Mouse (Mus musculus) hindbrain, embryonic 11.5 days (tissue): ENCODE measurements around the gene Trmt10a. TPM values are rescaled to one million over a fixed set of nuclear protein-coding genes. Genes with fewer than 3 reads are reported as not detected.
"Not testable (repeated sequence)": the region's sequence is repeated elsewhere in the genome, so short reads cannot be mapped to it uniquely, and the experiment has no call there.

Experiments
- ATAC-seq: fragments of 200-750 bp; cut with Nextera tagmentation; 2 replicates; pipeline ENCODE4 v1.8.0; 2017; ENCODE audit warnings: mild to moderate bottlenecking, moderate TSS enrichment, moderate library complexity; ENCODE audit not compliant: low FRiP score
- DNase-seq: peaks from one replicate; pipeline ENCODE4 v3.0.0-alpha.2; 2015; ENCODE audit warnings: low spot score
- H3K27ac ChIP-seq: fragments of 300-500 bp; sonication (generic); 2 replicates; pipeline ENCODE4 v1.5.1; 2014; ENCODE audit warnings: mild to moderate bottlenecking, low read depth, low read length
- H3K27me3 ChIP-seq: fragments of 300-500 bp; sonication (generic); 2 replicates; pipeline ENCODE4 v1.6.1; 2014; ENCODE audit warnings: mild to moderate bottlenecking, low read length, moderate library complexity, mixed read lengths; ENCODE audit not compliant: control insufficient read depth, insufficient read depth
- H3K36me3 ChIP-seq: fragments of 300-500 bp; sonication (generic); 2 replicates; pipeline ENCODE4 v1.6.1; 2014; ENCODE audit warnings: mild to moderate bottlenecking, low read length, moderate library complexity, mixed read lengths; ENCODE audit not compliant: control insufficient read depth, insufficient read depth
- H3K4me1 ChIP-seq: fragments of 300-500 bp; sonication (generic); replicated peaks from 2 replicates; pipeline ENCODE4 v1.6.1; 2014; ENCODE audit warnings: low read length, mixed read lengths; ENCODE audit not compliant: control insufficient read depth, insufficient read depth
- H3K4me2 ChIP-seq: fragments of 300-500 bp; sonication (generic); replicated peaks from 2 replicates; pipeline ENCODE4 v1.6.1; 2014; ENCODE audit warnings: mild to moderate bottlenecking, low read depth, low read length
- H3K4me3 ChIP-seq: fragments of 300-500 bp; sonication (generic); 2 replicates; pipeline ENCODE4 v1.5.1; 2014; ENCODE audit warnings: low read depth, low read length
- H3K9ac ChIP-seq: fragments of 300-500 bp; sonication (generic); 2 replicates; pipeline ENCODE4 v1.6.1; 2014; ENCODE audit warnings: low read depth, low read length
- H3K9me3 ChIP-seq: fragments of 300-500 bp; sonication (generic); 2 replicates; pipeline ENCODE4 v1.6.1; 2016; ENCODE audit warnings: low read length; ENCODE audit not compliant: control insufficient read depth
- WGBS: fragments of 180-500 bp; shearing (Covaris S2); extraction: QIAGEN DNeasy Blood & Tissue Kit; methylation state at CpG from one replicate; pipeline ENCODE4 v1.1.7; 2014; 5-methylcytosine and 5-hydroxymethylcytosine counted together
- polyA plus RNA-seq: library from polyadenylated mRNA; unstranded; fragments of >200 nt; fragmentation: Nextera tagmentation; extraction: Ambion mirVana; gene quantifications from 2 replicates; pipeline ENCODE4 v1.2.1, GENCODE M21; 2014

Gene Trmt10a
- polyA plus RNA-seq, 1 experiment from 2014 or later: 12.4 TPM

- Histone ChIP-seq H3K9ac (no peak overlapping the region), H3K27me3 (no peaks in the 10 kb centered on the region), H3K9me3 (no peaks in the 10 kb centered on the region), H3K4me1 (no peaks in the 10 kb centered on the region), H3K36me3 (no peaks in the 10 kb centered on the region), H3K4me3 (no peak overlapping the region), H3K4me2 (no peak overlapping the region), H3K27ac (no peak overlapping the region)
- peak; percentile 49; the same call in 1 of the 2 replicates for ATAC-seq
- 56% methylated on average over 1 of the region's 1 CpGs for WGBS
- no peak for DNase-seq
Observed at GRCm38 (mm10) chr3:138130692-138131091, 12.6 kb upstream of the Trmt10a start.

GRCm38 (mm10) chr3:138131168-138131567 lies 12.1 kb upstream of the Trmt10a start:
- no peak for DNase-seq
- no peaks in the 10 kb centered on the region for H3K9me3 ChIP-seq
- no peaks in the 10 kb centered on the region for H3K4me1 ChIP-seq
- H3K27me3 ChIP-seq: no peaks in the 10 kb centered on the region
- no peaks in the 10 kb centered on the region for H3K36me3 ChIP-seq
- H3K27ac ChIP-seq: no peak overlapping the region
- no peak overlapping the region for H3K9ac ChIP-seq
- no peak overlapping the region for H3K4me2 ChIP-seq
- no peak for ATAC-seq
- no peak overlapping the region for H3K4me3 ChIP-seq
- 61% methylated on average over 9 of the region's 9 CpGs for WGBS

- DNase-seq (no peak), ATAC-seq (no peak)
- Histone ChIP-seq H3K4me2 (no peak overlapping the region), H3K9me3 (no peaks in the 10 kb centered on the region), H3K27me3 (no peaks in the 10 kb centered on the region), H3K36me3 (no peaks in the 10 kb centered on the region), H3K27ac (no peak overlapping the region), H3K4me1 (no peaks in the 10 kb centered on the region), H3K9ac (no peak overlapping the region), H3K4me3 (no peak overlapping the region)
- WGBS: 91% methylated on average over 8 of the region's 8 CpGs
Observed at GRCm38 (mm10) chr3:138133463-138133862, 9.8 kb upstream of the Trmt10a start.

GRCm38 (mm10) chr3:138133916-138134315 lies 9.3 kb upstream of the Trmt10a start:
- Histone ChIP-seq H3K27me3 (no peaks in the 10 kb centered on the region), H3K4me2 (no peak overlapping the region), H3K36me3 (no peaks in the 10 kb centered on the region), H3K9me3 (no peaks in the 10 kb centered on the region), H3K9ac (no peak overlapping the region), H3K27ac (no peak overlapping the region), H3K4me1 (no peaks in the 10 kb centered on the region), H3K4me3 (no peak overlapping the region)
- WGBS: 85% methylated on average over 11 of the region's 11 CpGs
- DNase-seq: no peak
- no peak for ATAC-seq

- Histone ChIP-seq H3K4me1 (no peaks in the 10 kb centered on the region), H3K4me3 (no peak overlapping the region), H3K27ac (no peak overlapping the region), H3K9me3 (no peaks in the 10 kb centered on the region), H3K36me3 (no peaks in the 10 kb centered on the region), H3K27me3 (no peaks in the 10 kb centered on the region), H3K4me2 (no peak overlapping the region), H3K9ac (no peak overlapping the region)
- no peak for DNase-seq
- 100% methylated on average over 1 of the region's 1 CpGs for WGBS
- ATAC-seq: no peak
Observed at GRCm38 (mm10) chr3:138134528-138134927, 8.7 kb upstream of the Trmt10a start.

GRCm38 (mm10) chr3:138138146-138138545 lies 5.1 kb upstream of the Trmt10a start:
- 93% methylated on average over 13 of the region's 13 CpGs for WGBS
- not testable (repeated sequence) for H3K9ac ChIP-seq, H3K27me3 ChIP-seq, H3K4me3 ChIP-seq, H3K4me2 ChIP-seq, H3K36me3 ChIP-seq, H3K9me3 ChIP-seq, H3K27ac ChIP-seq, DNase-seq, H3K4me1 ChIP-seq
- ATAC-seq: peak; percentile 59; the same call in 1 of the 2 replicates

GRCm38 (mm10) chr3:138139663-138140062 lies 3.6 kb upstream of the Trmt10a start:
- Histone ChIP-seq H3K27me3 (no peaks in the 10 kb centered on the region), H3K4me2 (no peak overlapping the region), H3K4me1 (no peaks in the 10 kb centered on the region), H3K9ac (no peak overlapping the region), H3K27ac (no peak overlapping the region), H3K4me3 (no peak overlapping the region), H3K36me3 (no peaks in the 10 kb centered on the region), H3K9me3 (no peaks in the 10 kb centered on the region)
- DNase-seq (no peak), ATAC-seq (no peak)
- 92% methylated on average over 6 of the region's 6 CpGs for WGBS

- Histone ChIP-seq H3K9me3 (no peaks in the 10 kb centered on the region), H3K36me3 (no peaks in the 10 kb centered on the region), H3K27ac (no peak overlapping the region; the same call in 1 of the 2 replicates), H3K4me2 (peak overlapping the region; percentile 22; the same call in 1 of the 2 replicates), H3K4me3 (no peak overlapping the region), H3K9ac (no peak overlapping the region), H3K27me3 (no peaks in the 10 kb centered on the region), H3K4me1 (no peaks in the 10 kb centered on the region)
- WGBS: 74% methylated on average over 4 of the region's 4 CpGs
- peak; percentile 25 for DNase-seq
- ATAC-seq: no peak
Observed at GRCm38 (mm10) chr3:138142052-138142732, 1.1 kb upstream of the Trmt10a start.

GRCm38 (mm10) chr3:138142733-138143314 lies 424 bp upstream of the Trmt10a start:
- Histone ChIP-seq H3K27me3 (no peaks in the 10 kb centered on the region), H3K9ac (peak overlapping the region; percentile 71), H3K27ac (peak overlapping the region; percentile 99), H3K4me1 (no peaks in the 10 kb centered on the region), H3K9me3 (no peaks in the 10 kb centered on the region), H3K4me3 (peak overlapping the region; percentile 60), H3K4me2 (peak overlapping the region; percentile 18; the same call in 1 of the 2 replicates), H3K36me3 (no peaks in the 10 kb centered on the region)
- ATAC-seq (no peak), DNase-seq (no peak)
- WGBS: 8% methylated on average over 12 of the region's 12 CpGs
